Mouse (Mus musculus) G1E (cell line): Measurements from ENCODE around the gene Gtf3a. TPM values are rescaled to one million over a fixed set of nuclear protein-coding genes. Genes with fewer than 3 reads are reported as not detected.

ENCODE experiments used
- ATAC-seq: 2 replicates; pipeline ENCODE4 v1.8.0; 2016; ENCODE audit warnings: mild to moderate bottlenecking; ENCODE audit not compliant: insufficient number of reproducible peaks, poor library complexity, low FRiP score, severe bottlenecking; ENCODE audit errors: extremely low read depth
- DNase-seq: peaks from one replicate; pipeline ENCODE4 v3.0.0; 2012; ENCODE audit warnings: low spot score
- H3K27me3 ChIP-seq: 2 replicates; pipeline ENCODE4 v1.6.1; 2012; ENCODE audit warnings: mild to moderate bottlenecking, low read length, inconsistent platforms; ENCODE audit not compliant: insufficient read depth
- H3K36me3 ChIP-seq: replicated peaks from 2 replicates; pipeline ENCODE3; 2012; ENCODE audit warnings: mild to moderate bottlenecking, inconsistent platforms
- H3K4me1 ChIP-seq: 2 replicates; pipeline ENCODE4 v1.6.1; 2012; ENCODE audit warnings: low read depth, low read length, inconsistent platforms, mixed read lengths; ENCODE audit not compliant: insufficient read depth
- H3K4me3 ChIP-seq: 2 replicates; pipeline ENCODE4 v1.5.1; 2012; ENCODE audit warnings: low read depth, mild to moderate bottlenecking, inconsistent platforms, low read length, moderate library complexity, mixed read lengths
- H3K9me3 ChIP-seq: replicated peaks from 2 replicates; pipeline ENCODE4 v1.6.1; 2012; ENCODE audit warnings: inconsistent platforms
- CTCF ChIP-seq: IDR thresholded peaks from 2 replicates; pipeline ENCODE4 v1.5.1; 2012; ENCODE audit warnings: low read depth, low read length, inconsistent platforms, mixed read lengths
- GATA1 ChIP-seq: IDR thresholded peaks from 2 replicates; pipeline ENCODE4 v1.6.1; 2012; ENCODE audit warnings: borderline replicate concordance, low read length, inconsistent platforms, mixed read lengths
- GATA2 ChIP-seq: IDR thresholded peaks from 2 replicates; pipeline ENCODE4 v1.6.1; 2012; ENCODE audit warnings: low read depth, low read length, inconsistent platforms, borderline replicate concordance
- POLR2AphosphoS5 ChIP-seq: IDR thresholded peaks from 2 replicates; pipeline ENCODE4 v1.6.1; 2012; ENCODE audit warnings: low read depth, low read length, inconsistent platforms; ENCODE audit not compliant: insufficient replicate concordance
- TAL1 ChIP-seq: conservative IDR thresholded peaks from 2 replicates; pipeline ENCODE4 v1.6.1; 2012; ENCODE audit warnings: low read depth, low read length, inconsistent platforms, mixed read lengths
- polyA plus RNA-seq: library from polyadenylated mRNA; stranded (reverse); fragments of >175 nt; gene quantifications from 2 replicates; pipeline ENCODE4 v1.2.3, GENCODE M21; 2012
- total RNA-seq, 2 experiments: library from RNA; stranded (forward) in 1 of 2; stranded (reverse) in 1 of 2; fragments of 200-1000 nt in 1 of 2; fragments of >200 nt in 1 of 2; fragmentation: Nextera tagmentation in 1 of 2; gene quantifications; 2 replicates each; pipeline ENCODE4 v1.2.3; 2014 to 2017

Gene Gtf3a
- total and polyA plus RNA-seq, 3 experiments = 172 to 214 (median 193) TPM

DNA sequence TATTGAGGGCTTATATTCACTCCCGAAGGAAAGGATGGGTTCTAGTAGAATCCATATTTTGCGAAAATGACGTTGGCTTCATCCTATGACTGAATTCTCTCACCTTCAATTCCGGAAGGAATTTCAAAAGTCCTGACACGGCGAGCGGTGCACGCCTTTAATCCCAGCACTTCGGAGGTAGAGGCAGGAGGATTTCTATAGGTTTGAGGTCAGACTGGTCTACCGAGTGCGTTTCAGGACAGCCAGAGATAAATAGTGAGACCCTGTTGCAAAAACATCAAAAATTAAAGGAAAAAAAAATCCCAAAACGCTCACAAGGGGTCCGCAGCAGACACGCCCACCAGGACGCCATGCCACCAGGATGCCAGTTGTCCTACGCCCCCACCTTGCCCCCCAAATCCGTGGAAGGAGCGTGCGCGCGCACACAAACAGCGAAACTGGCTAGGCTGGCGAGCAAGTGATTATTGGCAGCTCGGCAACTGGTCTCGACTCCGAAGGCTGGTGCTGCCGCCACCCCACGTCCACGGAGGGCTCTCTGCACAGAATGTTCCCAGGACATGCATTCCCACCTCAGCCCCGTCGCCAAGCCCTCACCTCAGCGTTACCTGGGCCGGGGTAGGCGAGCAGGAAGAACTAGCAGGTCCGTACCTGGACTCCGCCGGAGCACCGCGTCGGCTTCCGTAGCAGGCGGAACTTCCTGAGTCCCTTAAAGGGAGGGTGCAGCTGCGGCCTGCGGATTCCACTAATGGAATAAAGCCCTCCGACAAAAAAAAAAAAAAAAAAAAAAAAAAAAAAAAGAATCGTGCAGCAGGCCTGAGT is 14.9 kb downstream of the Gtf3a start, which contains the start of gene Mtif3:
Gene Mtif3, minus strand, starts transcription at position 683 of the 819 bp plus-strand sequence.
- ATAC-seq = peak; percentile 74
- H3K9me3 ChIP-seq = no peaks in the 10 kb centered on the region
- H3K4me3 ChIP-seq = peak within 1 kb of the TSS; percentile 98
- H3K27me3 ChIP-seq = peaks cover 10% of the 10 kb centered on the region
- peak; percentile 80 for DNase-seq
- H3K36me3 ChIP-seq = peaks cover 37% of the 10 kb centered on the region
- TF ChIP-seq GATA2 (no peak), POLR2AphosphoS5 (no peak), CTCF (no peak), TAL1 (no peak), GATA1 (no peak)
- H3K4me1 ChIP-seq = peaks cover 21% of the 10 kb centered on the region

DNA sequence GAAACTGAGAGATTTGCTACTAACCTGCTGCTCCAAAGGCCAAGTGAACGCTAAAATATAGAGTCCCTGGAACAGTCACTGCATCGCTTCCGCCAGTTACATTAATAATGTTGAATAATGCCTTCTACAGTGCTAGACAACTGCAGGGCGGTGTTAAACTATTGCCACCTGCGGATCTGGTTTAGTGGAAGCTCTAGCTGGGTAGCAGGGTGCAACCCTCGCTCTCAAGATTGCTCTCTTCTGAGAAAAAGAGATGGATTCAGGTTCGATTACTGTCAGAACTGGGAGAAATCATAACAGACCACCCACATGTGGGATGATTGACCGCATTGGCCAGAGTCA is 15.5 kb downstream of the Gtf3a start:
- peaks cover 31% of the 10 kb centered on the region for H3K36me3 ChIP-seq
- peaks cover 13% of the 10 kb centered on the region for H3K27me3 ChIP-seq
- peaks cover 21% of the 10 kb centered on the region for H3K4me1 ChIP-seq
- no peak for DNase-seq
- no peaks in the 10 kb centered on the region for H3K9me3 ChIP-seq
- no peak for ATAC-seq
- H3K4me3 ChIP-seq = peak overlapping the region; percentile 98
- TF ChIP-seq TAL1 = no peak
- no peak for TF ChIP-seq CTCF
- no peak for TF ChIP-seq GATA1
- no peak for TF ChIP-seq POLR2AphosphoS5
- no peak for TF ChIP-seq GATA2

DNA sequence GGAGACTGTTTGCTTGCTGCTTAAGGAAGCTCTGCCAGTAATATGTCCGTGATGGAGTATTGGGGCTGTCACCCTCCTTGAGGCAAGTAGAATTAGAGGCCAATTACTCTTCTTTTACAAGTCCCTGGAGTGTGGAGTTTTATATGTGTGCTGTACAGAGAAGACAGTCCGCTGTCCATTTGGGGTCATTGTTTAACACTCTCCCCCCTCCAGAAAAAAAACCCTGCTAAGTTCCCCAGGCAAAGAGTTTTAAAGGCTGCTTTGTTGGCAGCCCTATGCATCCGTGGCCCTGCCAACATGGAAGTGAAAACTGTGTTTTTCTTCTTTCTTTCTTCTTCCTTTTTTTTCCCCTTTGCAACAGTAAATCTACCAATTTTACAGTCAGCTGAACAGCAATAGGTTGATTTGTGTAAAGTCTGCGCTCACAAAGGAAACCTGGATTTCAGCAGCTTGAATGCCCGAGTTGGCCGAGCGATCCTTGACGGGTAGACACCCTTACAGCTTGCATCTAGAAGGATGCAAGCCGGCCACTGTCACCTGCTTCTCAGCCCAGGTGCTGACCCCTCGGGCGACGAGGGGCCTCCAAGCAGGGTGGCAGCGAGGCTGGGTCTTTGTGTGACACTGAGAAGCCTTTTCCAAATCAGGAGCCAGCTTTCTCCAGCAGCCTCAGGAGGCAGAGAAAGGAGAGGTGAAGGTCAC is 20.4 kb downstream of the Gtf3a start:
- Histone ChIP-seq H3K4me1 (peaks cover 4% of the 10 kb centered on the region), H3K27me3 (peaks cover 27% of the 10 kb centered on the region), H3K36me3 (no peaks in the 10 kb centered on the region), H3K4me3 (no peak overlapping the region), H3K9me3 (no peaks in the 10 kb centered on the region)
- no peak for TF ChIP-seq GATA1
- no peak for TF ChIP-seq TAL1
- no peak for TF ChIP-seq GATA2
- TF ChIP-seq POLR2AphosphoS5 = no peak
- no peak for TF ChIP-seq CTCF
- no peak for ATAC-seq
- no peak for DNase-seq

DNA sequence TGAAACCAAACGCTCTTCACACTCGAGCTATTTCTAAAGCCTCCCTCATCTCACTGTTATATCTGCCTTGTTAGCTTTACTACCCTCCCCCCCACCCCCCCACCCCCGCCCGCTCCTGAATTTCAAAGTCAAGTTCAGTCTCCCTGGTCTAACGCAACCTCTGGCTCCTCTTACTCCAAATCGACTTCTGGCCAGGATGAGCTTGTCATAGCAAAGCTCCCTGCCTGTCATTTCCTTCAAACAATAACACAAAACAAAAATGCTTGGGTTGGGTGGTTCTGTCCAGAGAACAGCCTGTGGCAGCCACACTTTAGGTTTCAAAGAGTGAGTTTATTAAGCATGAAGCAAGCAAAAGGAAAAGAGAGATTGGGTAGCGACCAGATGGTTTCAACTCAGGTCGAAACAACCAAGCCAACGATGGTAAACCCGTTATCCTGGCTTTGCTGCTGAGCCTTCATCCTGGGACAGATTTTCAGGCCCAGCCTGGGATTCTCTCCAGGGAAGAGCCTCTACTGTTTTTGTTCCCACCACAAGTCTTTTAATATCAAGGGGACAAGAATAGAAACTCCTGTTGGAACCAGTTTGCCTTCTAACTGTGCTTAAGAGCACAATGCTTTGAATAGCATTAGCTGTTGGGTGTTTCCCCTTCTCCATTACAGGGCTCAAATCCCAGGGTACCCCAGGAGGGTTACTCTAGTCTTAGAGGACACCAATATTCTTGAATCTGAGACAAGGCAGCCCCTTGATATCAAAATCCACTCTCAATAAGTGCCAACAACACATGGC is 23.5 kb downstream of the Gtf3a start:
- no peak for TF ChIP-seq GATA1
- no peak for TF ChIP-seq TAL1
- no peak for TF ChIP-seq CTCF
- DNase-seq = no peak
- H3K27me3 ChIP-seq = peaks cover 36% of the 10 kb centered on the region

DNA sequence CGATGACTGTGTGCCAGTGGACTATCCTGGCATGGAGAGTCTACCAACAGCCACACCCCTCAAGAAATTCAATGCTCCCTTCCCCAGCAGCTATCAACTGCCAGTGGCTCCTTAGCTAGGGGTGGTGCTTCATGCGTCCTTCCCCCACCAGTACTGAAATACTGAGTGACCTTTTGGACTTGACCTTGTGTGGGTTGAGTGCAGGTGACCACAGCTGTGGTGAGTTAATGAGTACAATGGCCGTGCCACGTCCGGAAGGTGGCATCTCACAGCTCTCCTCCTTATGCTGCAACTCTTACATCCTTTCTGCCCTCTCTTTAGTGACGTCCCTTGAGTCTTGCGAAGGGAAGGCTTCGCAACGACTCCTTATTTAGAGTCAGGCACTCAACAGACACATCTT is 24.9 kb downstream of the Gtf3a start:
- H3K9me3 ChIP-seq = no peaks in the 10 kb centered on the region
- no peaks in the 10 kb centered on the region for H3K4me1 ChIP-seq
- H3K27me3 ChIP-seq = peaks cover 26% of the 10 kb centered on the region
- DNase-seq = no peak
- H3K36me3 ChIP-seq = no peaks in the 10 kb centered on the region
- no peak overlapping the region for H3K4me3 ChIP-seq
- ATAC-seq = no peak
- TF ChIP-seq GATA2 = no peak

More for the DNA sequence above, 23.5 kb downstream of the Gtf3a start:
- Histone ChIP-seq H3K9me3 (no peaks in the 10 kb centered on the region), H3K4me3 (no peak overlapping the region), H3K4me1 (no peaks in the 10 kb centered on the region), H3K36me3 (no peaks in the 10 kb centered on the region)
- ATAC-seq = no peak
